Mouse (Mus musculus) left cerebral cortex, postnatal 14 days (tissue): ENCODE measurements around the gene Slc25a19. TPM values are rescaled to one million over a fixed set of nuclear protein-coding genes. Genes with fewer than 3 reads are reported as not detected.

Experiments used
- DNase-seq, 2 experiments: peaks; one replicate each; pipeline ENCODE4 v3.0.0; 2021 to 2022; ENCODE audit warnings: low spot score in 2 of 2, mixed read lengths in 1 of 2
- intact Hi-C: fragments of 180-260 bp; cut with DNase I; formaldehyde crosslinking; loops from one replicate; pipeline ENCODE4 v1.15.1; 2025
- total RNA-seq, 2 experiments: library from RNA; stranded (reverse); gene quantifications; 2 replicates each; pipeline ENCODE4 v1.2.3; 2021

The Slc25a19 gene
- total RNA-seq, 2 experiments from 2014 or later: 55.1 to 58.1 TPM

DNA sequence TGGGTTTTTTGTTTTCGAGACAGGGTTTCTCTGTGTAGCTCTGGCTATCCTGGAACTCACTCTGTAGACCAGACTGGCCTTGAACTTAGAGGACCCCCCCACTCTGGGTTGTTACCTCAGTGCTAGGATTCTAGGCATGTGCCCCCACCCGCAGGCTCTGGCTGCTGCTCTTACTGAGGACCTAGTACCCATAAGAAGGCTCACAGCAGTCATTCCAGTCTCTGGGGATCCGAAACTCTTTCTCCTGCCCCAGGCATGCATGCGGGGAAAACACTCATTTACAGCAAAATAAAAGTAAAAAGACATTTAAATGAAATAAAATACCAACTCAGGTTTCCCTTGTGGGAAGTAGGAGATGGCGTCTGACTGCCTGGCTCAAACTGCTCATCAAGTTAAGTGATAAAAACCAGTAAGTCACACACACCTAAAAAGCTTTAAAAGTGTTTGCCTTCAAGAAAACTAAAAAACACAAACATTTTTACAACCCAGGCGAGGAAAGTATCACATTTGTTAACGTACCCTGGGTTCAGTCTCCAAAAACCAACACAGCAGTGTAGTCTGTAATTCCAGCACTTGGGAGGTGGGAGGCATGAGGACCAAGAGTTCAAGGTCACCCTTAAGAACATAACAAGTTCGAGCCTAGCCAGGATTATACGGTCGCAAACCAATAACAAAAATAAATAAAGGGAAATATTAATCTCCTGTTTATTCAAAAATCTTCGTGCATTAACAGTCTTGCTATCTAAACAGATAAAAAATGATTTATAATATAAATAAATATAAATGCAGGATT is 1.1 kb downstream of the Slc25a19 start:
- DNase-seq: no peak
- intact Hi-C loops: no loop called here

DNA sequence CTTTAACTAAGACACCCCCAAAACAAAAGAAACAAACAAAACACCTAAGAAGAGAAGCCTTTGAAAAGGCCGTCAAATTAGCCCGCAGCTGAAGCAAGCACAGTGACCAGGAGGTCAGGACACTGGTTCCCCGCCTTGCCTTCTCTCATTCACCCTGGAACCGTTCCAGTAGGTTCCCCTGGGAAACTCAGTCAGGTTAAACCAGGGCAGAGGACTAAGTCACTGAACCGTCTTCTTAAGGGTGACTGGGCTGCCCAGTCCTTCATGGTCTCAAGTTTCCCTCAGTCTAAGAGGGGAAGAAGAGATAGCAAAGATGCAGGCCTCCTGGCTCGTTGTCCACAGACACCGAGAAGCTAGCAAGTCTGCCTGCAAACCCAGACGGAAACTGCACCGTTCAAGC is 2.2 kb downstream of the Slc25a19 start:
- no peak for DNase-seq
- intact Hi-C loops: no loop called here

DNA sequence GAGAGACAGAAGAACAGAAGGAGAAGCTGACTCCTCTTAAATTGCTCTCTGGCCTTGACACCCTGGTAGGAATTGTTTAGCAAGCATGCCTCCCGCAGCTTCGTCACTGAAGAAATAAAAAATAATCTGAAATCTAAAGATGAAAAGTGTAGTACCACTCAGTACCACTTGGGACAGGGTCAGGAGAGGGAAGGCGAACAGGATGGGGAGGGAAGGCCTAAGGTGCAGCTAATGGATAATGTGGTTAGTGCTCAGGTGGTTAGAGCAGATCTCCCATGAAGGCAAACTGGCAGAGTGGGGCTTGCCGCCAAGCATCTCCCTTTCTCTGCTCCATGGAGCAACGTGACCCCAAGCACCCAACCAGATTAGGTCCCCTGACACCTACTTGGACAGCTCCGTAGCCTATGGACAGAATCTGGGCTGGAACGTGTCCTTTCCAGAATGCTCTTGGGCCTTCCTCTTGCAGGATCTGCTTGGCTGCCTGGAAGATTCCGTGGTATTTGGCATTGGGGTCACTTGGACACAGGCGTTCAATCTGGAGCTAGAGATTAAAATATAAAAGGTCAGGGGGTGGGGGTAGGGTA is 4.5 kb downstream of the Slc25a19 start:
- intact Hi-C loops: no loop called here
- no peak for DNase-seq

DNA sequence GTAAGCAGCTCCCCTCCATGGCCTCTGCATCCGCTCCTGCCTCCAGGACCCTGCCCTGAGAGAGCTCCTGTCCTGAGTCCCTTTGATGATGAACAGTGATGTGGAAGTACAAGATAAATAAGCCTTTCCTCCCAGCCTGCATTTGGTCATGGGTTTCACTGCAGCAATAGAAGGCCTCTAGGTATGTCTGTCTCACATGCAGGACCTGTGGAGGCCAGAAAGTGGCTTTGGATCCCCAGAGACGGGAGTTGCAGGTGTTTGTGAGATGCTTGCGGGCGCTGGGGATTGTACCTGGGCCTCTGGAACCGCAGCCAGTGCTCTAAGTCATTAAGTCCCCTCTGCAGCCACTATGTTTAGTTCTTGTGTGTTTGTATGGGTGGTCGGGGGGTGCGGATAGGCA is 8.1 kb downstream of the Slc25a19 start:
- no peak for DNase-seq
- intact Hi-C loops: no loop called here

DNA sequence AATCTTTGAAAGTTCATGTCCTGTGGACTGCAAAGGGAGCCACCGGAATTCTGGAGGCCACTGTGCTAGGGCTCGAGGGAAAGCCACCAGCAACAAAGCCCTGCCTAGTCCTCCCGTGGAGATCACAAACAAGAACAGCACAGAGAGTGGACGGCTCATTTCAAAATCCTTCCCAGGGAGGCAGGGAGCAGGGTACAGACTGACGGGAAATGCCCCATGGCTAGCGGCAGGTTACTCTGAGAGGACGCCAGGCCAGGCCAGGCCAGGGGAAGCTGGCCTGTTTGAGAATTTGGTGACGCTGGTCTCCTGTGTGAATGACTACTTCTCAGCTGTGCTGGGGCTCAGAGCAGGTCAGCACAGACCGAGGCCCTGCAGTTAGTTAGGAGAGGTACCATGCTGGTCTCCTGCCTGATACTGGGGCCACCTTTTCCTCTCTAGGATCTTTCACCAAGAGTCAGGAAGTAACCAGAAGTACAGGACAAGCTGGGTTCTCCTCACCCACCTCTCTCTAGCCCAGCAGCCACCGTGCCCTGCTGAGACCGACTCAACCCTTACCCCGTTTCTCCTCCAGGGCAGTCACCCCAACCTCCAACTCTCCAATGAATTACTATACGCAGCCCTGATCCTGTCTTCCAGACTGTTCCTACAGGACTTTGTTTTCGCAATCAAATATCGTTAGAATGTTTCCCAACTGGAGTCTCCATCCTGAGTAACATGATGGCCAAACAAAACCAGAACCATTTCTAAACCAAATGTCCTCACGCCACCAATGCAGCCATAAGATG is 9.2 kb downstream of the Slc25a19 start:
- DNase-seq: no peak
- intact Hi-C loops: no loop called here

DNA sequence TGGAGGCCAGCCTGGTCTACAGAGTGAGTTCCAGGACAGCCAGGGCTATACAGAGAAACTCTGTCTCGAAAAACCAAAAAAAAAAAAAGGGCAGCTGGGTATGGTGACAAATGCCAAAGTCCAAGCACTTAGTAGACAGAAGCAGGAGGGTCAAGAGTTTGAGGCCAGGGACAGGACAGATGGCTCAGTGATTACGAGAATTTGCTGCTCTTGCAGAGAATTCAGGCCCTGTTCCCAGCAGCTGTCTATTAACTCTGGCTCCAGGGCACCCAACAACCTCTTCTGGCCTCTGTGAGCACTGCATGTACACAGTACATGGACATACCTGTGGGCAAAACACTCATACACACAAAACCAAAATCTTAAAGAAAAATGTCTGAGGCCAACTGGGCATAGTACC is 10.1 kb downstream of the Slc25a19 start:
- no peak for DNase-seq
- intact Hi-C loops: no loop called here

DNA sequence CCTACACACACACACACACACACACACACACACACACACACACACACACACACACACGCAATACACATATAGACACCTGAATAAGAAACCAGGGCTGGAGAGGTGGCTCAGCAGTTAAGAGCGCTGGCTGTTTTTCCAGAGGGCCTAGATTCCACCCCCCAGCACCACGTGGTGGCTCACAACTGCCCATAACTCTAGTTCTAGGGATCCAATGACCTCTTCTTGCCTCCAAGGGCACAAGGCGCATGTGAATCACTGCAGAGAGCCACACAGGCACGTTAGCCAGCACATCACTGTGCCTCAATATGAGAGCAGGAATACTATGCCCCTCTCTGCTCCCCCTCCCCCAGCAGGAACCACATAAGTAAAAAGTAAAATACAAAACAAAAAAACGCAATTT is 11.2 kb downstream of the Slc25a19 start:
- intact Hi-C loops: no loop called here
- no peak for DNase-seq

DNA sequence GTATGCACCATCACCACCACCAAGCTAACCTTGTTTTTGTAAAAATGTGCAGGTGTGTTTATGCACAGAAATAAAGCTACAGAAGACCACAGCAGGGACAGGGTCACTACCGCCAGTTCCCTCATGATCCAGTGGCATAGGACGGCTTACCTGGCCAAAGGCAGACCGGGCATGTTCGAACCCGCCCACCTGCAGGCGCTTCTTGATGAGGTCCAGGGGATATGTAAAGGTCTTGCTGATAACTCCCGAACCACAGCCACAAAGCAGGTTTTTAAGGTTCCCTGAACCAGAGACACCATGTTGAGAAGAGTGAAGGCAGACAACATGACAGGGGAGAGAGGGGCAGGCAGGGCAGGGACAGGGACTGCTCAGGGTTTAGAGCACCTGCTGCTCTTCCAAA is 11.7 kb downstream of the Slc25a19 start:
- DNase-seq: no peak
- intact Hi-C loops: no loop called here

DNA sequence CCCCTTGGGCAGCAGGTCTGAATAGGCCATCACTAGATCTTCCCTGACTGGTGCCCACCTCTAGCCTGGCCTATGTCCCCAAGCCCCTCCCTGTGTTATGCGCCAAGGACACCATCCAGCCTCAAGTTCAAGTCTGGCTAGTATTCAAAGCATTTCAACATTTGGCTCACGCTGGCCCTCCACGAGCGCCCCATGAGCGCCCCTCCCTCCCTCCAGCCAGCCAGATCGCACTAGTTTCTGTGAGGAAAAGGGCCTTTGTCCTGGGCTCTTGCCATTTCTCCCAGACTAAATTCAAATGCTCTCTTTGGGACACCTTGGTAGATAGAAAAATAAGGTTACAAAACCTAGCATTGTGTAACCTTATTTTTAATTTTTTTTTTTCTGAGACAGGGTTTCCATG is 12.2 kb downstream of the Slc25a19 start:
- intact Hi-C loops: no loop called here
- no peak for DNase-seq

DNA sequence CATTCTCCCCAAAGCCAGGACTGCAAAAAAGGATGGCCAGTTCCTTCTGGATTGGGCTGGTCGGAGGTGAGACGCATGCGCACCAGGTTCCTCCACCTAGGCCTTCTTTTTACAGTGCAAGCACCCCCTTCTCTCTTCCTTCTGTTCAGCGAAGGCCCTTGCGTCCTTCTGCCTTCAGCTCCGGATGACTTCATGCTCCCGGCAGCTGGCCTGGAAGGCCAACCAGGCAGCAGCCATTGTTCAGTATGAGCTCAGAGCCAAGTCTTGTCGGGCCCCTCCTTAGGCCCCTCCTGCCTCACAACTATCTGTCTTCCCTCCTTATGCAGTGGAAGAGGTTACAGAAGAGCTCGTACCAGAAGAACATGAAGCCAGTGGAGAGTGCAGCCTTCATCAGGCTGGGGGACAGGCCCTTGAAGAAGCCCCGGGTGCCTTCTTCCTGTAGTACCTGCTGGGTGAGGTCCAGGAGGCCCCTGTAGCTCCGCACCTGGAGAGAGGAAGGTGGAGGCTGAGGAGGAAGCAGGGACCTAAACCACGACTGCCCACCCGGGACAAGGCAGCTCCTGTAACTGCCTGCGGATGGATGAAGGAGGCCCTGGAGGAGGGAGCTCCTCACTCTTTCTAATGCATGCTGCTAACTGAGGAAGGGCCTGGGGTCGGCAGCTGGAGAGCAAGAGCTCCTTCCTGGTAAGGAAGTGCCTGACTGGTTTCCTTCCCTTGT is 12.8 kb downstream of the Slc25a19 start:
- DNase-seq: no peak
- intact Hi-C loops: no loop called here

DNA sequence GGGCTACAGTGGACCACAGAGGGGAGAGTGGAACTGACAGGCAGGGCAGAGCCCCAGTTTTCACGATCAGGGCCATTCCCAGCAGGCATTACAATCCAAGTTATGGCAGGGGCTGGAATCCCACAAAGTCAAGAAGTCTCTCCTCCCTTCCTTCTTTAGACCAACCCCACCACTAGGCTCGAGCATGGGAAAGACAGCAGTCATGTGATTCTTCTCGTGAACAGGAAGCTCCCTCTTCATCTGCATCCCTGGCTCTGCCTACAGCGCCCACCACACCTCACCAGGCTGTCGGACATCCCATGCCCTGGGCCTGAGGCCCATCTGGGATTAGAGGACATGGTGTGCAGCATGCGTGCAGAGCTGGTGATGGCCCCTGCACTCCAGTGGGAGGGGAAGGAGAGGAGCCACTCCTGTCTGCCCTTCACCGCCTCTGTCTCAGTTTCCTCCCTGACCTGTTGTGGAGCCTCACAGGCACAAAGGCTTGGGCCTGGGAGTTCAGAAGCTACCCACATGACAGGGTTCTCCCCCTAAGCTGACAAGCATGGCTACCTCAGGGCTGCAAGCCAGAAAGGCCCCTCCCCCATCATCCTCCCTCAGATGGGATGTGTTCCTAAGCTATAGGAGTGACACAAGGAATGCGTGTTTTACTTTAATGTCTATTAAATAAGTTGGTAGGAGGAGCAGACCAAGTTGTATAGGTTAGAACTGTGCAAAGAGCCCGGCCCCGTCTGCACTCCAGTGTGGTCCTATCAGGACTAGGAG is 13.6 kb downstream of the Slc25a19 start:
- intact Hi-C loops: no loop called here
- no peak for DNase-seq

DNA sequence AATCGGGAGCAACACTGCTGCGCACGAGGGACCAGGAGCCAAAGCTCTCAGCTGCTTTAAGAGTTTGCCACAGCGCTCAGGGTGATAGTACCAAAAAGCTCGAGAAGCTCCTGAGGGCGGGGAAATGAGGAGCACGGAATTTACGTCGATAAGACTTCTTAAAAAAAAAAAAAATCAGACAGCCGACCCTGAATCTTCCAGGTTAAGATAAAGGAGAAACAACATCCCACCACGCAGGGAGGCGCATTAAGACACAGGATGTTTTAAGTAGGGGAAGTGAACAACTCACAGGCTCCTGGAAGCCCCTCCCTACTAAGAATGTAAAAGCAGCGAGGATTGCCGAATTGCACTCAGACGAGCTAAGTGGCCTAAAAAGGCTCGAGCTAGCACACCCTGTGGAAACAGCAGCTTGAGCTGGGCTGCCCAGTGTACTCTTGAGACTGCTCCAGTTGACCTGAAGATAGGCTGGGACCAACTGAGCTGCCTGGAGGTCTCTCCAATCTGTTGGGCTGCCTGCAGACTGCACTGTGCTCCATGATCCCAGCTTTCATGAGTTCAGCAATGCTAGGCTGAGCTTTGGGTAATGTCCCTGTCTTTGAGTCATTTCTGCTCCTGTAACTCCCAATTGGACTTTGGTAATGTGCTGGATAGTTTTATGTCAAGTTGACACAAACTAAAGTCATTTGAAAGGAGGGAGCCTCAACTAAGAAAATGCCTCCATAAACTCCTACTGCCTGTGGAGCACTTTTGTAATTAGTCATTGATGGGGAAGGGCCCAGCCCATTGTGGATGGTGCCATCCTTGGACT is 14.8 kb downstream of the Slc25a19 start:
- DNase-seq: peak in 1 of 2 experiments; percentile 20
- intact Hi-C loops: no loop called here

DNA sequence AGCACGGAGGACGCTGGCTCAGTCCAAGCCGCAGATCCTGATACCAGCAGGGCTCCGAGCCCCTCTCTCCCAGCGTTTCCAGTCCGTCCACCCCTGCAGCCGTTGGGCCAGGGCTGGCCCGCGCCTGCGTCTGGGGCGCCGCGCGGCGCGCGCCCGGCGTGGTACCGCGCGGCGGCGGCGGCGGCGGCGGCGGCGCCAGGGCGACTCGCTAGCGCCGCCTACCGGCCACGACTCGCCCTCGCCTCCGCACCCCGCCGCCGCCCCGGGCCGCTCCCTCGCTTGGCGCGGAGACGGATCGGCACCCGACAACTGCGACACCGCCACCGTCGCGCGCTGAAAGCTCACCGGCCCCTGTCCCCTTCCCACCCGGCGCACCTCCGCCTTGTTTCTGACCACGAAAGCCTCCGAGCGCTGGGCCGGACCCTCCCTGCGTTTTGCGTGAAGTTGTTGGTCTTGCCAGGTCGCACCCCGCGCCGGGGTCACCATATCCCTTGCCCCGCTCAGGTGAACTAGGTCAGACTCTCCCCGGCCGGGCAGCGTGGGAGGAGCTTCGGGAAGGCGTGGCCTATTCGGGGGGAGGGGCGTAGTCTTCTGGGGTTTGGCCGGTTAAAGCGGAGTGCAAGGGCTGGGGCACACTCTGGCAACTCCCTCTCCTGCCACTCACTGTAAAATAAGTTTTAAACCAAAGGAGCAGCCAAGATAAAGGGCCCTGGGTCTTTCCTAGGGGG is 15.5 kb downstream of the Slc25a19 start, which contains the start of gene Mif4gd:
Gene Mif4gd, minus strand, starts transcription at position 560 of the 728 bp plus-strand sequence.
- intact Hi-C loops: no loop called here
- DNase-seq: peak; percentile 63 to 75

DNA sequence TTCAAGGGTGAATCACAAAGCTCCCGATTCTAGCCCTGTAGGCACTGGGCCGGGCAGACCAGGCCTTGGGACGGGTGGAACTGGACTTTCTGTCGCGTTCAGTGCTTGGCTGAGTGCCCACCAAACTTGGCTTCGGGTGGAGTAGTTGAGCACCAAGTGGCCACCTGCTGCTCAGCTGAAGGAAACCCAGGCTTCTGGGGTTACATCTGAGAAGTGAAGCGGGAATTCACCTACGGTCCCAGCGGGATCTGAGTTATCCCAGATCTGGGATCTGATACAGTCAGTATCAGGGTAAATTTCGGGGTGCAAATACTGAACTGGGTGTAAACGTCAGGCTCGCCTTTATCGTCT is 16.1 kb downstream of the Slc25a19 start:
- intact Hi-C loops: no loop called here
- DNase-seq: peak; percentile 34 to 63

DNA sequence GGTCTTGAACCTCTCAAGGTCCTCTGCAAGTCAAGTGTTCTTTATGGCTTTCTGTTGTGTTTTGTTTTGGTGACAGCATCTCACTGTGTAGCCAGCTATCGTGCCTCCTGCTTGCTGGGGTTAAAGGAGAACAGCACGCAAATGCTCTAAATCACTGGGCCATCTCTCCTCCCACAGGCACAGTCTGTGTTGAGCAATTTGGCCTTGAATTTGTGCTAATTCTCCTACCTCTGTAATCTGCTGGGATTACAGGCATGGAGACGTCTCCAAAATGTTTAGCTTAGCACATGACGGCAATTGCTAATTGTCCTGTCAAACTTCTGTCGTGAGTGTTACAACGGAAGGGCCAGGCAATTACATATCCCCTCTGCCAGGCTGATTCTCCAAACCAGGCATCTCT is 16.9 kb downstream of the Slc25a19 start:
- intact Hi-C loops: no loop called here
- no peak for DNase-seq

DNA sequence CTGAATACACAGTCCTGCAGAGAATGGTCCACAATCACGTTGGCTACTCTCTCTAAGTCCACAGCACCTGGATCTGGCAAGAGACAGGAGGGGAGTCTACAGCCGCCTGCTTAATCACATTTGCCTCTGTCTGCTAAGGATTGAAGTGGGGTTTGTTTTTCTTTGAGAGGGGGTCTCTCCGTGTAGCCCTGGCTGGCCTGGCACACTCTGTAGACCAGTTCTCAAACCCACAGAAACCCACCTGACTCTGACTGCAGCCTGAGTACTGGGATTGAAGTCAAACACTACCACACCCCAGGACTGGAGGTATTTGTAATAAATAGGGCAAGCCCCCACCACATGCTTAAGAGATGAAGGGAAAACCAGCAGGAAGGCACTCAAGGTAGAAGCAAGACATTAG is 18.5 kb downstream of the Slc25a19 start:
- no peak for DNase-seq
- intact Hi-C loops: loop anchor here (10.0 kb wide), 1 partner anchor 115 kb away; the partner anchor contains the start of gene Nt5c
